Mouse (Mus musculus) heart, adult 2 months (tissue): ENCODE results near the gene Kmt5c. TPM values are rescaled to one million over a fixed set of nuclear protein-coding genes. Genes with fewer than 3 reads are reported as not detected.

ENCODE experiments used
- DNase-seq, 2 experiments: peaks; one replicate each; pipeline ENCODE4 v3.0.0; 2021
- H3K27ac ChIP-seq: fragments of 200-600 bp; 2 replicates; pipeline ENCODE4 v1.8.1; 2022
- H3K27me3 ChIP-seq: fragments of 200-500 bp; 2 replicates; pipeline ENCODE4 v1.6.1; 2012; ENCODE audit warnings: mild to moderate bottlenecking, low read length, inconsistent platforms, mixed read lengths; ENCODE audit not compliant: control insufficient read depth, insufficient read depth
- H3K36me3 ChIP-seq: fragments of 200-500 bp; 2 replicates; pipeline ENCODE4 v1.6.1; 2012; ENCODE audit warnings: low read length, inconsistent platforms; ENCODE audit not compliant: control insufficient read depth, insufficient read depth
- H3K4me1 ChIP-seq: fragments of 200-500 bp; 2 replicates; pipeline ENCODE4 v1.6.1; 2011; ENCODE audit warnings: low read length; ENCODE audit not compliant: control insufficient read depth, insufficient read depth
- H3K4me3 ChIP-seq: fragments of 200-600 bp; 2 replicates; pipeline ENCODE4 v1.8.1; 2022
- H3K79me2 ChIP-seq: fragments of 200-500 bp; replicated peaks from 2 replicates; pipeline ENCODE4 v1.6.1; 2012; ENCODE audit warnings: mild to moderate bottlenecking, inconsistent platforms, low read length, moderate library complexity, mixed read lengths; ENCODE audit not compliant: control insufficient read depth, insufficient read depth
- H3K9ac ChIP-seq: fragments of 200-500 bp; 2 replicates; pipeline ENCODE4 v1.6.1; 2012; ENCODE audit warnings: low read depth, mild to moderate bottlenecking, control low read depth, inconsistent platforms, low read length, mixed read lengths
- CTCF ChIP-seq: fragments of 200-600 bp; IDR thresholded peaks from 2 replicates; pipeline ENCODE4 v1.8.1; 2022; ENCODE audit warnings: antibody characterized with exemption, mild to moderate bottlenecking, moderate library complexity
- EP300 ChIP-seq: fragments of 200-500 bp; IDR thresholded peaks from 2 replicates; pipeline ENCODE4 v1.6.1; 2011; ENCODE audit warnings: low read depth, low read length, control low read depth; ENCODE audit not compliant: insufficient read depth
- POLR2A ChIP-seq: fragments of 200-500 bp; IDR thresholded peaks from 2 replicates; pipeline ENCODE4 v1.6.1; 2011; ENCODE audit warnings: mild to moderate bottlenecking, low read depth, low read length, control low read depth; ENCODE audit not compliant: insufficient read depth
- WGBS: fragments of 180-500 bp; shearing (Covaris S2); methylation state at CpG from one replicate; pipeline ENCODE4 v1.1.7; 2018; 5-methylcytosine and 5-hydroxymethylcytosine counted together
- intact Hi-C: fragments of 180-260 bp; cut with DNase I; formaldehyde crosslinking; loops from one replicate; pipeline ENCODE4 v1.15.1; 2025
- polyA plus RNA-seq: library from polyadenylated mRNA; depleted of rRNA; stranded (reverse); fragments of >200 nt; gene quantifications from 2 replicates; pipeline ENCODE4 v1.2.3, GENCODE M21; 2012
- total RNA-seq, 2 experiments: library from RNA; stranded (reverse); gene quantifications; 2 replicates each; pipeline ENCODE4 v1.2.3; 2021

Gene Kmt5c
- total and polyA plus RNA-seq, 3 experiments = 8.5 to 36.4 (median 11.2) TPM

GRCm38 (mm10) chr7:4759670-4760069 is 19.8 kb downstream of the Kmt5c start:
- H3K36me3 ChIP-seq = no peaks in the 10 kb centered on the region
- 0 out of 2 replicates have a peak, but pooled peaks cover 2% of the 10 kb centered on the region for H3K27me3 ChIP-seq
- no peaks in the 10 kb centered on the region for H3K79me2 ChIP-seq
- no peak overlapping the region for H3K27ac ChIP-seq
- H3K4me3 ChIP-seq = no peak overlapping the region
- H3K9ac ChIP-seq = no peak overlapping the region
- no peak for TF ChIP-seq EP300
- TF ChIP-seq CTCF = no peak
- no peak for TF ChIP-seq POLR2A
- intact Hi-C loops = no loop called here
- 39% methylated on average over 1 of the region's 1 CpGs for WGBS
- no peaks in the 10 kb centered on the region for H3K4me1 ChIP-seq
- peak in 1 of 2 experiments; percentile 2 for DNase-seq

- no peak for DNase-seq
- H3K4me3 ChIP-seq = no peak overlapping the region
- H3K9ac ChIP-seq = no peak overlapping the region
- 26% methylated on average over 4 of the region's 4 CpGs for WGBS
- H3K79me2 ChIP-seq = no peaks in the 10 kb centered on the region
- intact Hi-C loops = no loop called here
- H3K4me1 ChIP-seq = no peaks in the 10 kb centered on the region
- H3K27me3 ChIP-seq = 0 out of 2 replicates have a peak, but pooled peaks cover 2% of the 10 kb centered on the region
- no peak overlapping the region for H3K27ac ChIP-seq
- TF ChIP-seq POLR2A = no peak
- TF ChIP-seq CTCF = no peak
- TF ChIP-seq EP300 = no peak
- H3K36me3 ChIP-seq = no peaks in the 10 kb centered on the region
Observed at GRCm38 (mm10) chr7:4764946-4765710, 25.2 kb downstream of the Kmt5c start.

- no peak for DNase-seq
- 66% methylated on average over 5 of the region's 5 CpGs for WGBS
- Histone ChIP-seq H3K27ac (no peak within 1 kb of the TSS), H3K4me3 (no peak within 1 kb of the TSS), H3K36me3 (no peaks in the 10 kb centered on the region), H3K4me1 (no peaks in the 10 kb centered on the region), H3K79me2 (no peaks in the 10 kb centered on the region), H3K9ac (no peak within 1 kb of the TSS), H3K27me3 (peaks cover 5% of the 10 kb centered on the region; the same call in 1 of the 2 replicates)
- TF ChIP-seq EP300 (no peak), CTCF (no peak)
- intact Hi-C loops = no loop called here
Observed at GRCm38 (mm10) chr7:4771202-4771601, 31.3 kb downstream of the Kmt5c start, which contains the start of gene Fam71e2. TSS of gene Fam71e2 (minus strand) at chr7:4771302.

GRCm38 (mm10) chr7:4776131-4776530 is 36.2 kb downstream of the Kmt5c start:
- Histone ChIP-seq H3K4me1 (no peaks in the 10 kb centered on the region; the same call in 1 of the 2 replicates), H3K4me3 (no peak overlapping the region), H3K27me3 (peaks cover 14% of the 10 kb centered on the region; the same call in 1 of the 2 replicates), H3K9ac (no peak overlapping the region), H3K27ac (no peak overlapping the region), H3K36me3 (no peaks in the 10 kb centered on the region), H3K79me2 (no peaks in the 10 kb centered on the region)
- DNase-seq = no peak
- TF ChIP-seq EP300 (no peak), CTCF (no peak), POLR2A (no peak)
- intact Hi-C loops = no loop called here
- 47% methylated on average over 10 of the region's 10 CpGs for WGBS

- Histone ChIP-seq H3K36me3 (no peaks in the 10 kb centered on the region), H3K4me1 (no peaks in the 10 kb centered on the region; the same call in 1 of the 2 replicates), H3K27me3 (peaks cover 15% of the 10 kb centered on the region; the same call in 1 of the 2 replicates), H3K27ac (no peak overlapping the region), H3K79me2 (no peaks in the 10 kb centered on the region), H3K9ac (peak overlapping the region; percentile 60), H3K4me3 (peak overlapping the region; percentile 47)
- no peak for TF ChIP-seq POLR2A
- no peak for TF ChIP-seq EP300
- no peak for TF ChIP-seq CTCF
- peak; percentile 62 to 64 for DNase-seq
- intact Hi-C loops = no loop called here
- WGBS = 2% methylated on average over 41 of the region's 56 CpGs
Observed at GRCm38 (mm10) chr7:4776861-4777830, 37.2 kb downstream of the Kmt5c start.
